Mouse (Mus musculus): ENCODE results near the gene Clec1b. TPM values are rescaled to one million over a fixed set of nuclear protein-coding genes. Genes with fewer than 3 reads are reported as not detected.

Gene Clec1b
- polyA plus RNA-seq, 1 experiment: 0.16 TPM

DNA sequence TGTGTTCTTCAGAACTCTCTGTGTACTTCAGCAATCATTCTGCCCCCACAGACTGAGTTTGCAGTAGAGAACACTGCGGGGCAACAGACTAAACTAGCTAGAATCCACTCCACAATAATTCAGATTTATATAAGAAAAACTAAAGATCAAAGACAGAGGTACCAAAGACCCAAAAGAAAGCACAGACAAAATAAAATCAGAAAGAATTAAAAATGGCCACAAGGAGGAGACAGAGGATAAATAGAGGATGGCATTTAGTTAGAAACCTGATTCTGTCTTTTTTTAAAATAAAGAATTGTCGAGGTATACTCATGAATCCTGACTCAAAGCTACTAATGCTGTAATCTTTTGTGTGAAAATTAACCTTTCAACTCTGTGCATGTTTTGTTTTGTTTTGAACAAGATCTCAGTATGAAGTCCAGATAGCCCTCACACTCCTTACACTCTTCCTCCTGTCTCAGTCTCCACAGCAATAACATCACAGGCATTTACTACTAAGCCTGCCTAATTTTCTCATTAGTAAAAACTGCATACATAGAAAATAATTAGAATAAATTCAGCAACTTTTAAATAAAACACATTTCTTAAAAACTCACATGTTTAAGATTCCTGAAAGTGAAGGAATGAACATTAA, 3.9 kb upstream of the Clec1b start:
- no peaks in the 10 kb centered on the region for H3K4me1 ChIP-seq (ENCODE audit: control insufficient read depth, insufficient read depth, low read length)
- 23% methylated on average over 2 of the region's 2 CpGs for WGBS
- TF ChIP-seq CTCF (IDR thresholded peaks at IDR 0.05; ENCODE audit: borderline replicate concordance, insufficient read depth, low read depth, low read length) (peak; percentile 27; the same call in 1 of the 2 replicates), POLR2A (IDR thresholded peaks at IDR 0.05; ENCODE audit: borderline replicate concordance, insufficient read depth, low read length) (no peak)
- no peak overlapping the region for H3K4me3 ChIP-seq (replicated peaks; ENCODE audit: insufficient read depth, low read depth, low read length)
- H3K27ac ChIP-seq (ENCODE audit: insufficient read depth, low read length): no peak overlapping the region
- no peak for DNase-seq
- no peaks in the 10 kb centered on the region for H3K27me3 ChIP-seq (ENCODE audit: control insufficient read depth, insufficient read depth, low read length)

DNA sequence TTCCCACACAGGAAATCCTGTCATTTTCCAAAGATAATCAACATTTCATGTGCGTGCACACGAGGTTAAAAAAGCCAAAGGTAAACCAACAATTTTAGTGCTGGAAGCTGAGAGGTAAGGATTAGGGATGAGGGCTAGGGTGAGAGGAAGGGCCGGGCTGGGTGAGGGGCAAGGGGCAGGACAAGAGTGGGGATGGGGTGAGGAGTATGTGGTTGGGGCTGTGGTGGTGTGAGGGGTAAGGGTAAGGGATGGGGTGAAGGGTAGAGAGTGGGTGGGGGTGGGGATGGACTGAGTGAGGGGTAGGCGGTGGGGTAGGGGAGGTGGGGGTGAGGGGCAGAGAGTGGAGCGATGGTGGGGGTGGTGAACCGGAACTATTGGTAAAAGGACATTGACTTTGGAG, 3.4 kb upstream of the Clec1b start:
- Histone ChIP-seq H3K27me3 (ENCODE audit: control insufficient read depth, insufficient read depth, low read length) (no peaks in the 10 kb centered on the region), H3K4me3 (replicated peaks; ENCODE audit: insufficient read depth, low read depth, low read length) (no peak overlapping the region), H3K27ac (ENCODE audit: insufficient read depth, low read length) (no peak overlapping the region), H3K4me1 (ENCODE audit: control insufficient read depth, insufficient read depth, low read length) (no peaks in the 10 kb centered on the region)
- WGBS: 76% methylated on average over 6 of the region's 6 CpGs
- DNase-seq: no peak
- TF ChIP-seq CTCF (IDR thresholded peaks at IDR 0.05; ENCODE audit: borderline replicate concordance, insufficient read depth, low read depth, low read length): no peak
- TF ChIP-seq POLR2A (IDR thresholded peaks at IDR 0.05; ENCODE audit: borderline replicate concordance, insufficient read depth, low read length): no peak

- no peak for DNase-seq
- WGBS: 47% methylated on average over 6 of the region's 6 CpGs
- Histone ChIP-seq H3K27ac (ENCODE audit: insufficient read depth, low read length) (no peak overlapping the region), H3K4me3 (replicated peaks; ENCODE audit: insufficient read depth, low read depth, low read length) (no peak overlapping the region), H3K27me3 (ENCODE audit: control insufficient read depth, insufficient read depth, low read length) (no peaks in the 10 kb centered on the region), H3K4me1 (ENCODE audit: control insufficient read depth, insufficient read depth, low read length) (no peaks in the 10 kb centered on the region)
- TF ChIP-seq POLR2A (IDR thresholded peaks at IDR 0.05; ENCODE audit: borderline replicate concordance, insufficient read depth, low read length) (no peak), CTCF (IDR thresholded peaks at IDR 0.05; ENCODE audit: borderline replicate concordance, insufficient read depth, low read depth, low read length) (no peak)
Observed at GRCm38 (mm10) chr6:129399945-129400344, 2.8 kb downstream of the Clec1b start.

DNA sequence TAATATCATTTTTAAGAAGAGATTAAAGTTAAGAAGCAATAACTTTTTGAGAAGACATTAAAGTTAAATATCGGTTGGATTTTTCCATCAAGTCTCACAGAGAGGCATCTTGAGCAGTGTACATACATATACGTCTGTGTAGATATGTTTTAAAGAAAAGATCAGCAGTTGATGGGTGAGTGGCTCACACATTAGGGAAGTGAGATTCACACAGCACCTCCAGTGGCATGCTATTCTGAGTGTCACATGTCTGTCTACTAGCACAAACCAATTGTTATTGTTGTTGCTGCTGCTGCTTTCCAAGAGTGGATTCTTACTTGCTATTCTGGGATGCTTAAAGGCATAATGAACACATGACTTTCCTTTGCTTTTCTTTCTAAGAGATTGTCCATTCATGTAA, 5.3 kb downstream of the Clec1b start:
- Histone ChIP-seq H3K4me1 (ENCODE audit: control insufficient read depth, insufficient read depth, low read length) (no peaks in the 10 kb centered on the region), H3K27ac (ENCODE audit: insufficient read depth, low read length) (no peak overlapping the region), H3K4me3 (replicated peaks; ENCODE audit: insufficient read depth, low read depth, low read length) (no peak overlapping the region), H3K27me3 (ENCODE audit: control insufficient read depth, insufficient read depth, low read length) (no peaks in the 10 kb centered on the region)
- DNase-seq: no peak
- no peak for TF ChIP-seq CTCF (IDR thresholded peaks at IDR 0.05; ENCODE audit: borderline replicate concordance, insufficient read depth, low read depth, low read length)
- WGBS: 94% methylated on average over 2 of the region's 2 CpGs

GRCm38 (mm10) chr6:129403391-129403790, 6.3 kb downstream of the Clec1b start:
- Histone ChIP-seq H3K27me3 (ENCODE audit: control insufficient read depth, insufficient read depth, low read length) (no peaks in the 10 kb centered on the region), H3K27ac (ENCODE audit: insufficient read depth, low read length) (no peak overlapping the region), H3K4me3 (replicated peaks; ENCODE audit: insufficient read depth, low read depth, low read length) (no peak overlapping the region), H3K4me1 (ENCODE audit: control insufficient read depth, insufficient read depth, low read length) (no peaks in the 10 kb centered on the region)
- no peak for DNase-seq
- TF ChIP-seq POLR2A (IDR thresholded peaks at IDR 0.05; ENCODE audit: borderline replicate concordance, insufficient read depth, low read length) (no peak), CTCF (IDR thresholded peaks at IDR 0.05; ENCODE audit: borderline replicate concordance, insufficient read depth, low read depth, low read length) (no peak)
- 90% methylated on average over 6 of the region's 6 CpGs for WGBS

DNA sequence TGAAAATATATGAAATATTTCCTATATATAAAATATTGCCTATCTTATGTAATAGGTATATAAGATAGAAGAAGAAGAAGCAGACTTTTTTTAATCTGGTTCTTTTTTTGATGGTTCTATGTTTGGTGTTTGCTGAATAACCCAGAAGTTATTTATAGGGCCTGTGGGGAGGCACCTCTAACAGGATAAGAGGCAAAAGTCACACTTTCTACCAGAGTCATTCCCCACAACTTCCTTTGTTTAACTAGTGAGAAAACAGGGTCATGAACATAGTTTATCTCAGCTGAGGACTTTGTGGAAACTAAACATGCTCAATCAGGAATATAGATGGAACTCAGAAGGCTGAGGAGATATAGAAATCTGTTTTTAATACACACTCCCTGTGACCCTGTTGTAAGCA, 8.9 kb downstream of the Clec1b start:
- H3K4me3 ChIP-seq (replicated peaks; ENCODE audit: insufficient read depth, low read depth, low read length): no peak overlapping the region
- no peaks in the 10 kb centered on the region for H3K4me1 ChIP-seq (ENCODE audit: control insufficient read depth, insufficient read depth, low read length)
- no peak overlapping the region for H3K27ac ChIP-seq (ENCODE audit: insufficient read depth, low read length)
- no peaks in the 10 kb centered on the region for H3K27me3 ChIP-seq (ENCODE audit: control insufficient read depth, insufficient read depth, low read length)
- no peak for DNase-seq
- no peak for TF ChIP-seq CTCF (IDR thresholded peaks at IDR 0.05; ENCODE audit: borderline replicate concordance, insufficient read depth, low read depth, low read length)

- Histone ChIP-seq H3K4me3 (replicated peaks; ENCODE audit: insufficient read depth, low read depth, low read length) (no peak overlapping the region), H3K4me1 (ENCODE audit: control insufficient read depth, insufficient read depth, low read length) (no peaks in the 10 kb centered on the region), H3K27ac (ENCODE audit: insufficient read depth, low read length) (no peak overlapping the region), H3K27me3 (ENCODE audit: control insufficient read depth, insufficient read depth, low read length) (no peaks in the 10 kb centered on the region)
- 2% methylated on average over 2 of the region's 2 CpGs for WGBS
- TF ChIP-seq POLR2A (IDR thresholded peaks at IDR 0.05; ENCODE audit: borderline replicate concordance, insufficient read depth, low read length) (no peak), CTCF (IDR thresholded peaks at IDR 0.05; ENCODE audit: borderline replicate concordance, insufficient read depth, low read depth, low read length) (no peak)
- DNase-seq: no peak
Observed at GRCm38 (mm10) chr6:129407324-129407723, 10.2 kb downstream of the Clec1b start.

- 92% methylated on average over 2 of the region's 2 CpGs for WGBS
- TF ChIP-seq POLR2A (IDR thresholded peaks at IDR 0.05; ENCODE audit: borderline replicate concordance, insufficient read depth, low read length): no peak
- no peak for TF ChIP-seq CTCF (IDR thresholded peaks at IDR 0.05; ENCODE audit: borderline replicate concordance, insufficient read depth, low read depth, low read length)
Observed at GRCm38 (mm10) chr6:129408562-129408961, 11.5 kb downstream of the Clec1b start, which contains the start of gene Clec9a. Gene Clec9a (plus strand): TSS chr6:129408862.

More at GRCm38 (mm10) chr6:129408562-129408961, 11.5 kb downstream of the Clec1b start, which contains the start of gene Clec9a:
- H3K27me3 ChIP-seq (ENCODE audit: control insufficient read depth, insufficient read depth, low read length): no peaks in the 10 kb centered on the region
- H3K27ac ChIP-seq (ENCODE audit: insufficient read depth, low read length): no peak within 1 kb of the TSS
- DNase-seq: no peak
- H3K4me1 ChIP-seq (ENCODE audit: control insufficient read depth, insufficient read depth, low read length): no peaks in the 10 kb centered on the region
- H3K4me3 ChIP-seq (replicated peaks; ENCODE audit: insufficient read depth, low read depth, low read length): no peak within 1 kb of the TSS
